Comparison of ENCODE assay signal across 32 mouse cellular contexts in the genomic region with DNA sequence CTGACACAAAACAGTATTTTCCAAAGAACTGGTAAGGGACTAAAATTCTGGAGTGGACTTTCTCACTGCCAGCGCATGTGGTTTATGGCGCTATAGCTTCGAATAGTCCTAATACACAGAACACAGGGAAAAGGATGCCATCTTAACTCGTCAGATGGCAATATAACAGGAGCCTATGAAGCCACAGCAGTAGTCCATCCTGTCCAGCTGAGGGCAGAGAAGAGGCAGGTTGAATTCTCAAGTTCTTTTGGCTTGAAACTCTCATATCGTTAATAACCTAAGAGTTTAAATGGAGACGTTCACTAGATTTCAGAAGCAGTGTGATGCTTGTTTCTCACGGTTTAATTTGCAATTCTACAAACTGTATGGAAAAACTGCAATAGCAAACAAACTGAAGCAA.
A peak's percentile ranks its signal among the peaks of the same experiment; 100 is the strongest.
DNase-seq lines count a peak whose midpoint lies in the region; ATAC-seq and TF ChIP-seq lines count a peak whose summit lies in the region.
"Had no signal": no experiment of that assay in that cellular context is flagged by ENCODE, and none has a peak within 500 bp of the region (broad histone marks: within the 10 kb centered on the region; RNA-seq: fewer than 3 reads in every experiment).

No protein-coding gene starts in this region.

- no peak overlapping the region for H3K9ac ChIP-seq in hindbrain, postnatal 0 days (replicated peaks; ENCODE audit: low read length)
- no peak overlapping the region for H3K9ac ChIP-seq in hindbrain, embryonic 14.5 days
- no peak overlapping the region for H3K9ac ChIP-seq in lung, embryonic 14.5 days
- H3K9ac ChIP-seq: forebrain, embryonic 13.5 days; heart, embryonic 13.5 days; intestine, embryonic 15.5 days; limb, embryonic 15.5 days; liver, embryonic 13.5 days; midbrain, embryonic 13.5 days; neural tube, embryonic 15.5 days had no signal

- TF ChIP-seq POLR2A in lung, adult 2 months (IDR thresholded peaks at IDR 0.05; ENCODE audit: borderline replicate concordance, extremely low read depth, low read depth, low read length), result no peak
- TF ChIP-seq POLR2A in brain, embryonic 14.5 days (IDR thresholded peaks at IDR 0.05; ENCODE audit: borderline replicate concordance, extremely low read depth, insufficient read depth, insufficient read length, poor library complexity, severe bottlenecking), result no peak

- H3K4me3 ChIP-seq in hindbrain, postnatal 0 days (ENCODE audit: low read length), result no peak overlapping the region
- H3K4me3 ChIP-seq in hindbrain, embryonic 14.5 days (replicated peaks; ENCODE audit: low read length), result no peak overlapping the region
- no peak overlapping the region for H3K4me3 ChIP-seq in lung, embryonic 14.5 days (ENCODE audit: low read depth, low read length)
- no peak overlapping the region for H3K4me3 ChIP-seq in lung, adult 2 months (replicated peaks; ENCODE audit: extremely low read depth, low read depth, low read length)
- H3K4me3 ChIP-seq: forebrain, embryonic 13.5 days; heart, embryonic 13.5 days; hindbrain, embryonic 10.5 days; intestine, embryonic 15.5 days; limb, embryonic 10.5 days; limb, embryonic 15.5 days; liver, embryonic 13.5 days; midbrain, embryonic 13.5 days; neural tube, embryonic 15.5 days had no signal

- TF ChIP-seq CTCF in hindbrain, postnatal 0 days (IDR thresholded peaks at IDR 0.05; ENCODE audit: low read depth), result peak; percentile 32
- TF ChIP-seq CTCF in lung, embryonic 14.5 days (IDR thresholded peaks at IDR 0.05; ENCODE audit: low read depth), result 0 out of 2 replicates have a peak, but pooled peaks have one; percentile 11
- TF ChIP-seq CTCF in lung, adult 2 months (IDR thresholded peaks at IDR 0.05; ENCODE audit: insufficient read depth, low read length), result no peak
- TF ChIP-seq CTCF in brain, embryonic 14.5 days (IDR thresholded peaks at IDR 0.05; ENCODE audit: borderline replicate concordance, extremely low read depth, insufficient read depth, insufficient read length), result peak; percentile 10; the same call in 1 of the 2 replicates

- H3K4me1 ChIP-seq in hindbrain, postnatal 0 days (ENCODE audit: insufficient read depth, low read length), result no peaks in the 10 kb centered on the region
- H3K4me1 ChIP-seq in hindbrain, embryonic 14.5 days (replicated peaks; ENCODE audit: control insufficient read depth, insufficient read depth, low read length), result no peaks in the 10 kb centered on the region
- no peaks in the 10 kb centered on the region for H3K4me1 ChIP-seq in lung, embryonic 14.5 days (ENCODE audit: insufficient read depth)
- no peaks in the 10 kb centered on the region for H3K4me1 ChIP-seq in lung, adult 2 months (ENCODE audit: control insufficient read depth, insufficient read depth, low read length)
- H3K4me1 ChIP-seq: forebrain, embryonic 13.5 days; heart, embryonic 13.5 days; hindbrain, embryonic 10.5 days; intestine, embryonic 15.5 days; limb, embryonic 10.5 days; limb, embryonic 15.5 days; liver, embryonic 13.5 days; midbrain, embryonic 13.5 days; neural tube, embryonic 15.5 days had no signal

- H3K27me3 ChIP-seq in hindbrain, postnatal 0 days (ENCODE audit: insufficient read depth, low read length), result no peaks in the 10 kb centered on the region
- H3K27me3 ChIP-seq in hindbrain, embryonic 14.5 days (ENCODE audit: control insufficient read depth, insufficient read depth, low read length), result no peaks in the 10 kb centered on the region
- no peaks in the 10 kb centered on the region for H3K27me3 ChIP-seq in lung, embryonic 14.5 days (ENCODE audit: insufficient read depth, low read length)
- H3K27me3 ChIP-seq: forebrain, embryonic 13.5 days; heart, embryonic 13.5 days; intestine, embryonic 15.5 days; limb, embryonic 15.5 days; liver, embryonic 13.5 days; midbrain, embryonic 13.5 days; neural tube, embryonic 15.5 days had no signal

- H3K4me2 ChIP-seq in hindbrain, postnatal 0 days (ENCODE audit: low read depth, low read length), result no peak overlapping the region
- no peak overlapping the region for H3K4me2 ChIP-seq in hindbrain, embryonic 14.5 days (replicated peaks)
- no peak overlapping the region for H3K4me2 ChIP-seq in lung, embryonic 14.5 days
- H3K4me2 ChIP-seq: forebrain, embryonic 13.5 days; heart, embryonic 13.5 days; intestine, embryonic 15.5 days; limb, embryonic 15.5 days; liver, embryonic 13.5 days; midbrain, embryonic 13.5 days; neural tube, embryonic 15.5 days had no signal

- ATAC-seq in hindbrain, postnatal 0 days, result no peak
- no peak for ATAC-seq in hindbrain, embryonic 14.5 days (ENCODE audit: low FRiP score)
- ATAC-seq in lung, embryonic 14.5 days (ENCODE audit: insufficient read depth), result no peak
- ATAC-seq: forebrain, embryonic 13.5 days; hindbrain, embryonic 16.5 days; intestine, embryonic 15.5 days; midbrain, embryonic 13.5 days had no signal

- H3K9me3 ChIP-seq in hindbrain, postnatal 0 days (ENCODE audit: low read length), result no peaks in the 10 kb centered on the region
- no peaks in the 10 kb centered on the region for H3K9me3 ChIP-seq in hindbrain, embryonic 14.5 days (ENCODE audit: control insufficient read depth, low read length)
- no peaks in the 10 kb centered on the region for H3K9me3 ChIP-seq in lung, embryonic 14.5 days (ENCODE audit: low read depth, low read length)
- H3K9me3 ChIP-seq: forebrain, embryonic 13.5 days; heart, embryonic 13.5 days; hindbrain, embryonic 10.5 days; intestine, embryonic 15.5 days; limb, embryonic 10.5 days; limb, embryonic 15.5 days; liver, embryonic 13.5 days; midbrain, embryonic 13.5 days; neural tube, embryonic 15.5 days had no signal

- H3K36me3 ChIP-seq in hindbrain, postnatal 0 days (ENCODE audit: insufficient read depth, low read length), result no peaks in the 10 kb centered on the region
- peaks cover 9% of the 10 kb centered on the region; the same call in 1 of the 2 replicates for H3K36me3 ChIP-seq in hindbrain, embryonic 14.5 days (replicated peaks; ENCODE audit: control insufficient read depth, insufficient read depth)
- peaks cover 9% of the 10 kb centered on the region; the same call in 1 of the 2 replicates for H3K36me3 ChIP-seq in lung, embryonic 14.5 days (ENCODE audit: insufficient read depth)
- H3K36me3 ChIP-seq: G1E; hindbrain, embryonic 10.5 days; intestine, embryonic 15.5 days; limb, embryonic 10.5 days; liver, embryonic 13.5 days had no signal

- DNase-seq in cerebellum, postnatal 10 days, result peak; percentile 21 to 31
- no peak for DNase-seq in cerebellum, adult 9-11 months
- peak; percentile 22 for DNase-seq in hindbrain, postnatal 0 days (ENCODE audit: low spot score)
- DNase-seq in hindbrain, embryonic 14.5 days (ENCODE audit: low spot score), result no peak
- peak; percentile 20 for DNase-seq in lung, embryonic 14.5 days
- DNase-seq in lung, adult 2 months, result no peak
- no peak for DNase-seq in brain, embryonic 14.5 days (ENCODE audit: low read depth)
- no peak for DNase-seq in spleen, postnatal 10 days (ENCODE audit: low spot score in 2 of 2)
- DNase-seq: adrenal gland, postnatal 14 days; cerebellum, adult 18-20 months; cerebellum, postnatal 36 days; gastrocnemius, postnatal 25 days; heart, adult 18-20 months; heart, postnatal 10 days; kidney, postnatal 25 days; liver, embryonic 13.5 days; lung, adult 18-20 months; retina, postnatal 1 day; right cerebral cortex, postnatal 14 days; thymus, adult 18-20 months; thymus, postnatal 36 days had no signal

- no peak overlapping the region for H3K27ac ChIP-seq in hindbrain, postnatal 0 days
- H3K27ac ChIP-seq in hindbrain, embryonic 14.5 days, result no peak overlapping the region
- no peak overlapping the region for H3K27ac ChIP-seq in lung, embryonic 14.5 days (ENCODE audit: low read depth)
- H3K27ac ChIP-seq: forebrain, embryonic 13.5 days; heart, embryonic 13.5 days; hindbrain, embryonic 10.5 days; intestine, embryonic 15.5 days; limb, embryonic 10.5 days; limb, embryonic 15.5 days; liver, embryonic 13.5 days; macrophage; midbrain, embryonic 13.5 days; neural tube, embryonic 15.5 days had no signal

- 82% methylated on average over 7 of the region's 7 CpGs for WGBS in hindbrain, postnatal 0 days
- 88% methylated on average over 7 of the region's 7 CpGs for WGBS in hindbrain, embryonic 14.5 days
- WGBS in lung, embryonic 14.5 days, result 84% methylated on average over 7 of the region's 7 CpGs
- WGBS in lung, adult 2 months, result 77% methylated on average over 7 of the region's 7 CpGs

Comparison
In these comparisons a context has a peak if more than half of its experiments do, and no peak if none do; other contexts are left out.
1. DNase-seq: peak in cerebellum, postnatal 10 days (2 of 2), hindbrain, postnatal 0 days (single experiment) and lung, embryonic 14.5 days (single experiment); none in cerebellum, adult 9-11 months (single experiment), hindbrain, embryonic 14.5 days (single experiment), lung, adult 2 months (single experiment), brain, embryonic 14.5 days (single experiment) and spleen, postnatal 10 days (0 of 2).